Mouse (Mus musculus): Measurements from ENCODE around the gene Pde1b. TPM values are rescaled to one million over a fixed set of nuclear protein-coding genes. Genes with fewer than 3 reads are reported as not detected.

The Pde1b gene
- polyA plus RNA-seq (2012; rRNA removed) (0.83 and 1.0 TPM in 2 replicates), polyA plus RNA-seq (2014; fragmentation: Nextera tagmentation; extraction: Ambion mirVana) (0.11 and 0.19 TPM in 2 replicates)

DNA sequence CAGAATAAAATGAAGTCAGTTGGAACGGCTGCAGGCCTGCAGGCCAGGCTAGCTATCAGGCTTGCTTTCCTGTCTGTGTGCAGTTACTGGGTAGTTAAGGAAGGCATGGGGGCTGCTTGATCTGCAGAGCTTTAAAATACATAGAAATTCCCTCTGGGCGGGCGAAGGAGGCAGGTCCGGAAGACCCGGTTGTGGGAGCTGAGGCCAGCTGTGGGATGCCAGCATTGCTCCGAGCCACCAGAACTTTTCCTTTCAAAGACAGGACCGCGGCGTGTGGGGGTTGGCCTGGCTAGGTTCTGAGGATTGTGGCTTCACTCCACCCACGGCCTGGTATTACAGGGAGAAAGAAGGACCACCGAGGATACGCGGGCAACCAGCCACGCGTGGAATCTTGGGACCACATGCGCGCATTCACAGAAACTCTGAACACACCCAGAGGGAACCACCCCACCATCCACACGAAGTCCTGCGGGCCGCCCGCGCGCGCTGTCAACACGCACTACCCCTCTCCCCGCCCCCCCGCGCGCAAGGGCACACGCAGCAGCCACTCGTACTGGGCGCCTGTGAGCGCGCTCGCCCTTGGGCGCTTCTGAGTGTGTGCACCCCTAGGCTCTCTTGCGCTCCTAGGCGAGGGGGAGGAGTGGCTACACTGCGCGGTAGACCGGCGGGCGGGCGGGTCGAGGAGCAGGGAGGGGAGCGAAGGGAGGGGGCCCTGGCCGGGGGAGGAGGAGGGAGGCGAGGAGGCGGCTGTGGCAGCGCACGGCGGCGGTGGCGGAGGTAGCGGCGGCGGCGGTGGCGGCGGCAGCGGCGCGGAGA is at the start of gene Pde1b:
Gene Pde1b, plus strand, starts transcription at position 600 of the 816 bp plus-strand sequence.
- WGBS (ENCODE audit: insufficient replicate concordance) = 1% methylated on average over 52 of the region's 63 CpGs
- Histone ChIP-seq H3K27ac (no peak within 1 kb of the TSS), H3K9ac (replicated peaks) (no peak within 1 kb of the TSS)

DNA sequence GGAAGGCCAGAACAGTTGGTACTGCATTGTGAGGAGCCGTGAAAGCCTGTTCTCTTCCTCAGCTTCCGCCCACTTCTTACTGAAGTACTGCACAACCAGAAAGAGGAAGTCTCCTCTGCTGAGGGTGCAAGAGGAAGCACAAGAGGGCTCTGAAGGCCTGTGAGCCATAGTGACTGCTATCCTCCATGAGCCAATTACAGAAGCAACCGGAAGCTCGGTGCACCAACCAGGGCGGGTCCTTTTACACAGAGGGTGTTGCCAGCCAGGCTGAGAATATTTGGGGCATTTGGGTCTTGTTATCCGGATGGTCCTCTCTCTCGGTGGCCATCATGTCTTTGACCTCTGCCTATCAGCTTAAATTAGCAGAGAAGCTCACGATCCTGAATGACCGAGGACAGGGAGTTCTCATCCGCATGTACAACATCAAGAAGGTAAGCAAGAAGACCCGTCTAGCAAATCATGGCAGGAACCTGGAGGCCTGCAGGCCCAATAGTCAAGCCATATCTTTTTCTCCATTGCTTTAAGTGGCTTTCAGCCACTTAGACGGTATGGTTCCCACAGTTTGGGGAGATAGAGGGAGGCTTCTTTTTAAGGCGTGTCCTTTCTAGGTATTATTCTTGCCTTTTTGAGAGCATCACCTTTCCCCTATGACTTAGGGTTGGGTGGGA is 49.1 kb upstream of the Pde1b start, which contains the start of gene Nckap1l:
Gene Nckap1l, plus strand, starts transcription at position 244 of the 668 bp plus-strand sequence.
- ATAC-seq (ENCODE audit: insufficient read depth) (peak; percentile 68), DNase-seq (ENCODE audit: low read depth in 3 of 3, low spot score in 3 of 3) (peak; percentile 34 to 48 (median 40))
- no peak within 1 kb of the TSS for H3K27ac ChIP-seq
- H3K36me3 ChIP-seq (replicated peaks; ENCODE audit: control insufficient read depth, insufficient read depth, low read depth) = no peaks in the 10 kb centered on the region
- peak within 1 kb of the TSS; percentile 39 to 62 for H3K4me3 ChIP-seq (ENCODE audit: insufficient read depth in 1 of 2, low read depth in 2 of 2, low read length in 2 of 2)
- peak within 1 kb of the TSS; percentile 33 for H3K4me2 ChIP-seq (ENCODE audit: low read depth)
- H3K9ac ChIP-seq (replicated peaks) = no peak within 1 kb of the TSS
- H3K9me3 ChIP-seq (ENCODE audit: control insufficient read depth, low read length) = no peaks in the 10 kb centered on the region
- 23% methylated on average over 13 of the region's 13 CpGs for WGBS (ENCODE audit: insufficient replicate concordance)
- H3K27me3 ChIP-seq (ENCODE audit: control insufficient read depth, insufficient read depth, low read length) = no peaks in the 10 kb centered on the region
- 0 out of 4 replicates have a peak, but pooled peaks cover 0 to 2% of the 10 kb centered on the region in 2 experiments for H3K4me1 ChIP-seq (replicated peaks; ENCODE audit: control insufficient read depth in 2 of 2, insufficient read depth in 2 of 2, low read length in 1 of 2)
- no peak for TF ChIP-seq CTCF (IDR thresholded peaks at IDR 0.05; ENCODE audit: low read depth)
- TF ChIP-seq EP300 (IDR thresholded peaks at IDR 0.05; ENCODE audit: low read depth) = no peak

More for the DNA sequence above, at the start of gene Pde1b:
- H3K4me3 ChIP-seq (ENCODE audit: insufficient read depth in 1 of 2, low read depth in 2 of 2, low read length in 2 of 2) = peak within 1 kb of the TSS; percentile 6 to 32
- TF ChIP-seq EP300 (IDR thresholded peaks at IDR 0.05; ENCODE audit: low read depth) (no peak), CTCF (IDR thresholded peaks at IDR 0.05; ENCODE audit: low read depth) (no peak)
- no peaks in the 10 kb centered on the region for H3K36me3 ChIP-seq (replicated peaks; ENCODE audit: control insufficient read depth, insufficient read depth, low read depth)
- no peaks in the 10 kb centered on the region for H3K4me1 ChIP-seq (replicated peaks; ENCODE audit: control insufficient read depth in 2 of 2, insufficient read depth in 2 of 2, low read length in 1 of 2)
- ATAC-seq (ENCODE audit: insufficient read depth) (peak; percentile 60), DNase-seq (ENCODE audit: low read depth in 3 of 3, low spot score in 3 of 3) (no peak)
- H3K27me3 ChIP-seq (ENCODE audit: control insufficient read depth, insufficient read depth, low read length) = peaks cover 28% of the 10 kb centered on the region
- no peaks in the 10 kb centered on the region for H3K9me3 ChIP-seq (ENCODE audit: control insufficient read depth, low read length)
- peak within 1 kb of the TSS; percentile 62 for H3K4me2 ChIP-seq (ENCODE audit: low read depth)

DNA sequence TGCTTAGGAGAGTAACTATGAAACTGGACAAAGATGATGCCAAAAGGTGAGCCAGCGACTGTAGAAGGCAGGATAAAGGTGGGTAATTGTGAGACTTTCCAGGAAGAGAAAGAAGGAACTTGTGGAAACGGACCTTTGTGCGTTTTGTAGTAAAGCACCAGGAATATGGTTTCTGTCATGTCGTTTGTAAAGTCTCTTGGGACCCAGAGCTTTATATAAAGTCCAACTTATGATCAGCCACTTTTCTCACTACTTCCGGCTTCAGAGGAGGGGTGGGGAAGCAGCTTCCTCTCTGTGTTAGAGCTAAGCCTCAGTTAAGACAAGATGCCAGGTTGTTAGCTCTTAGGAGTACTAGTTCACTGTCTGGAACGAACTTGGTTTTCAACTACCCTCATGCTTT is 48.4 kb upstream of the Pde1b start:
- TF ChIP-seq EP300 (IDR thresholded peaks at IDR 0.05; ENCODE audit: low read depth) (no peak), CTCF (IDR thresholded peaks at IDR 0.05; ENCODE audit: low read depth) (no peak)
- no peak overlapping the region for H3K27ac ChIP-seq
- DNase-seq (ENCODE audit: low read depth in 3 of 3, low spot score in 3 of 3) = no peak
- H3K36me3 ChIP-seq (replicated peaks; ENCODE audit: control insufficient read depth, insufficient read depth, low read depth) = no peaks in the 10 kb centered on the region
- ATAC-seq (ENCODE audit: insufficient read depth) = no peak
- H3K4me3 ChIP-seq (ENCODE audit: insufficient read depth in 1 of 2, low read depth in 2 of 2, low read length in 2 of 2) = peak overlapping the region; percentile 18 to 39; a peak in 3 of 4 replicates
- H3K9ac ChIP-seq (replicated peaks) = no peak overlapping the region
- no peaks in the 10 kb centered on the region for H3K9me3 ChIP-seq (ENCODE audit: control insufficient read depth, low read length)
- 31% methylated on average over 6 of the region's 6 CpGs for WGBS (ENCODE audit: insufficient replicate concordance)
- H3K4me1 ChIP-seq (replicated peaks; ENCODE audit: control insufficient read depth in 2 of 2, insufficient read depth in 2 of 2, low read length in 1 of 2) = 0 out of 4 replicates have a peak, but pooled peaks cover 0 to 2% of the 10 kb centered on the region in 2 experiments
- H3K4me2 ChIP-seq (ENCODE audit: low read depth) = peak overlapping the region; percentile 33
- no peaks in the 10 kb centered on the region for H3K27me3 ChIP-seq (ENCODE audit: control insufficient read depth, insufficient read depth, low read length)

DNA sequence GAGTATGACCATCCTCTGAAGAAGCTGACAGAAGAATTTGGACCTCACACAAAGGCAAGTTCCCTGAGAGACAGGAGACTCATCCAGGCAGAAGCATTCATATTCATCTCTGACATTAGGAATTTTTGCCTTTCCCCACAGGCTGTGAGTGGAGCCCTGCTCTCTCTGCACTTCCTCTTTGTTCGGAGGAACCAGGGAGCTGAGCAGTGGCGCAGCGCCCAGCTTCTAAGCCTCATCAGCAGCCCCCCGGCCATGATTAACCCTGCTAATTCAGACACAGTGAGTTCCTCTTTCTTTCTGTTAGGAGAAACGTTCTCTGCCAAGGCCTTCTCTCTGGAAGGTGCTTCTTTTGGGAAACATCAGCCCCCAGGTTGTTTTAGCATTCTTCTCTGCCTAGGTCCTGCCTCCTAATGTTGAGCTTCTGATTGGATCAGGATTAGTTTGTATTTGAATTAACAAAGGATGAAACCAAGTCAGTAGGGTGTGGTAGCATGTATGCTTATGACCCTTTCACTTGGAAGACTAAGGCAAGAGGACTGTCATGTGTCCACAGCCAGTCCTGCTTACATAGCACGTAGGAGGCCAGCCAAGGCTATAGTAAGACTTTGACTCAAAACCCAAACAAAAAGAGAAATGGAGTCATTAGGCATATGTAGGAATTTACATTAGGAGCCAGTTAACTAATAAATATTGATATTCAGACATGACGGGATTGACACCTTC is 40.1 kb upstream of the Pde1b start:
- DNase-seq (ENCODE audit: low read depth in 3 of 3, low spot score in 3 of 3) = no peak

More for the DNA sequence above, 40.1 kb upstream of the Pde1b start:
- H3K4me3 ChIP-seq (ENCODE audit: insufficient read depth in 1 of 2, low read depth in 2 of 2, low read length in 2 of 2) = no peak overlapping the region
- H3K9me3 ChIP-seq (ENCODE audit: control insufficient read depth, low read length) = no peaks in the 10 kb centered on the region
- no peak overlapping the region for H3K27ac ChIP-seq
- no peak overlapping the region for H3K4me2 ChIP-seq (ENCODE audit: low read depth)
- no peaks in the 10 kb centered on the region for H3K27me3 ChIP-seq (ENCODE audit: control insufficient read depth, insufficient read depth, low read length)
- no peak for ATAC-seq (ENCODE audit: insufficient read depth)
- no peaks in the 10 kb centered on the region for H3K36me3 ChIP-seq (replicated peaks; ENCODE audit: control insufficient read depth, insufficient read depth, low read depth)
- TF ChIP-seq CTCF (IDR thresholded peaks at IDR 0.05; ENCODE audit: low read depth) = no peak
- no peak for TF ChIP-seq EP300 (IDR thresholded peaks at IDR 0.05; ENCODE audit: low read depth)
- H3K4me1 ChIP-seq (replicated peaks; ENCODE audit: control insufficient read depth in 2 of 2, insufficient read depth in 2 of 2, low read length in 1 of 2) = no peaks in the 10 kb centered on the region
- WGBS (ENCODE audit: insufficient replicate concordance) = 58% methylated on average over 7 of the region's 7 CpGs
- no peak overlapping the region for H3K9ac ChIP-seq (replicated peaks)
